Mouse (Mus musculus) embryonic fibroblast, embryonic 13.5 days (primary cell): Measurements from ENCODE around the gene Pgghg.

Experiments used
- CTCF ChIP-seq: IDR thresholded peaks from 2 replicates; pipeline ENCODE4 v1.5.1; 2011; ENCODE audit warnings: mild to moderate bottlenecking, control low read depth, low read length, moderate library complexity, borderline replicate concordance; ENCODE audit not compliant: insufficient read depth
- POLR2A ChIP-seq: IDR thresholded peaks from 2 replicates; pipeline ENCODE4 v1.6.1; 2011; ENCODE audit warnings: low read depth, mild to moderate bottlenecking, control low read depth, low read length, moderate library complexity

- TF ChIP-seq CTCF (no peak), POLR2A (no peak)
These were observed 34.1 kb upstream of the Pgghg start for GRCm38 (mm10) chr7:140907131-140907530.
